Mouse (Mus musculus) G1E-ER4 (cell line): Measurements from ENCODE around the gene Rabep1. TPM values are rescaled to one million over a fixed set of nuclear protein-coding genes. Genes with fewer than 3 reads are reported as not detected.

Experiments
- GATA1 ChIP-seq: IDR thresholded peaks from one replicate; pipeline ENCODE4 v1.8.0; 2012; ENCODE audit warnings: low read length, inconsistent platforms
- polyA plus RNA-seq: library from polyadenylated mRNA; stranded (reverse); fragments of >175 nt; gene quantifications from 2 replicates; pipeline ENCODE4 v1.2.3, GENCODE M21; 2012

Rabep1 gene
- polyA plus RNA-seq: 19.5 and 24.2 TPM in 2 replicates

DNA sequence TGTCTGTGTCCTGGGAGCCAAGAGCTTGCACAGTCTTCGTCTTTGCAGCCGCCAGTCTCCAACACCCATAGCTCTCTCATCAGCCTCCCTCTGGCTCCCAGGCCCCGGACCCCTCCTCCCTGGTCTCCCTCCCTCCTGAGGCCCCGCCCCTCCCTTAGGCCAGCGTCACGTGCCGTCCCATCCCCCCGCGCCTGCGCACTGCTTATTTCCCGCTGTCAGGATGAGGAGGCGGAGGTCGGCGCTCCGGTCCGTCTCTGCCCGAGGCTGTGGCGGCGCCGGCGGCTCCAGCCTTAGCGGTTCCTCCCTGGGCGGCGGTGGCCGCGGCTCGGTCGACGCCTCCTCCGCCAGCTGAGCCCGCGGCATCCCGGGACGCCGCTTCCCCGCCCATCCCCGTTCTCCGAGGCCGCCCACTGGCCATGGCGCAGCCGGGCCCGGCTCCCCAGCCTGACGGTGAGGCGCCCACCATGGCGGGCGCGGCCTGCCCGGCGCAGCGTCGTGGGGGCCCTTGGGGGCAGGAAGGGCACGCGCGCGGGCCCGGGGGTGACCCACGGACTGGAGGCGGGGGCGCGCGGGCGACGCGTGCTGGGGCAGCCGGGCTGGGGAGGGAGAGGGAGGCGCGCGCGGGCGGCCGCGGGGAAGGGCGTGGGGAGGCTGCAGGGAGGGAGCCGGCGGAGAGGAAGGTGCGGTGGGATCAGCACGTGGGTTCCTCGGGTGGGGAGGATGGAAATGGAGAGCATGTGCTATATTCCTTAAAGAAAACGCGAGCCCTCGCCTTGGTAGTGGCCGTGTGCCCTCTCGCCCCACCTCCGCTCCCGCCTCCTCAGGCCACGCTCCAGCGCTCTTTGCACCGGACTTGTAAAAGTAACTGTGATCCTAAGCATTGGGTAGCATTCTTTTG is at the start of gene Rabep1:
Rabep1 (plus strand) TSS at position 220 of the 898 bp plus-strand sequence.
- TF ChIP-seq GATA1: no peak

DNA sequence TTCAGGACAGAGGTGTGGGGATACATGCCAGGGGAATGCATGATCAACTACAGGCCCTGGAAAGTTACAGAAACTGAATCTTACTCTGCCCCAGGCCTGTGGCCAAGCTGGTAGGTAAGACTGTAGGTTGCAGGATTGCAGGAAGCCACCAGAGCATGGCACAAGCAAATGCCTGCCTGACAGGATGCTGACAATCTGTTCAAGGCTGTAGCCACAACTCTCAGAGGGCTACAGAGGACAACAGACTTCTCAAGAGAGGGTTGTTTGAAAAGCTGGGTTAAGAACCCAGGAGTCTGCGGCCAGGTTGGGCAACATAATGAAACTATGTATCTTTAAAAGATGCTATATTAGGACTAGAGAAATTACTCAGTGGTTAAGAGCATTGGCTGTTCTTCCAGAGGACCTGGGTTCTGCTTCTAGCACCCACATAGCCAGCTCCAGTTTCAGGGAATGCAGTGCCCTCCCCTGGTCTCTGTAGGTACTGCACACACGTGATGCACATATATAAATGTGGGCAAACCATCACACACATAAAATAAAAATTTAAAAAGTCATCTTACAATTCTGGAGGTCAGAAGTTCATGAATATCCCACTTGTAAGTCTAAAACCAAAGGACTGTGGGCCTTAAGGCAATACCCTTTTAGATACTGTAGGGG is 42.2 kb upstream of the Rabep1 start:
- no peak for TF ChIP-seq GATA1

DNA sequence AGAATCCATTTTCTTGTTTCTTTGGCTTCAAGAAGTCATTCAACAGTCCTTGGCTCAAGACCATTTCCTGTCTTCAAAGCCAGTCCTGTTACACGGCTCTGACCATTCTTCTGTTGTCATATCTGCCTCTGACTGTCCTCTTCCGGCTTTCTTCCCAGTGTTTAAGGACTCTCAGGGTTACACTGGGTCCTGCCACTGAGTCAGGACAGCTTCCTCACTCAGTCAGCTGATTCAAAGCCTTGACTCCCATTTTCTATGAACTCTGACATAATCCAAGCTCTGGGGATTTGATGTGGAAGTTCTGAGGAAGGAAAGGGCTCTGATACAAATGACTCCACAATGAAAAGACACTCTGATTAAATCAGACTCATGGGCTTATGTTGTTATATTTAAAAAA is 41.7 kb upstream of the Rabep1 start:
- TF ChIP-seq GATA1: no peak

- no peak for TF ChIP-seq GATA1
Measured at GRCm38 (mm10) chr11:70803711-70804200, 40.8 kb upstream of the Rabep1 start.

DNA sequence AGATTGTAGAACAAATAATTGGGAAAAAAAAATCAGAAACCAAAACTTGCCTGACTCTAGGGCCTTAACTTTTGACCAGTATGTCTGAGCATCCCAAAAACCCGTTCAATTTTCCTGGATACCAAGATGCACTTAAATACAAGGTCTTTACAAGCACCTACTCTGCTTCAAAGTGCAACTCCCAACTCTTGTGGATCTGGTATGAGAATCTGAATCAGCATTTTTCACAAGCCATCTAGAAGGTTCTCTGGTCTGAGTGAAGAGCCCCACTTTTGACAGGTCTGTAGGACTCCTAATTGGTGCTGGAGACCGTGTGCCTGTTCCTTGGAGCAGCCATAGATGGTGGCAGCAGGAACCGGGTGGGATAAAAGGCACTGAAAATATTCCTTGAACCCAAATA is 40.2 kb upstream of the Rabep1 start:
- TF ChIP-seq GATA1: no peak

DNA sequence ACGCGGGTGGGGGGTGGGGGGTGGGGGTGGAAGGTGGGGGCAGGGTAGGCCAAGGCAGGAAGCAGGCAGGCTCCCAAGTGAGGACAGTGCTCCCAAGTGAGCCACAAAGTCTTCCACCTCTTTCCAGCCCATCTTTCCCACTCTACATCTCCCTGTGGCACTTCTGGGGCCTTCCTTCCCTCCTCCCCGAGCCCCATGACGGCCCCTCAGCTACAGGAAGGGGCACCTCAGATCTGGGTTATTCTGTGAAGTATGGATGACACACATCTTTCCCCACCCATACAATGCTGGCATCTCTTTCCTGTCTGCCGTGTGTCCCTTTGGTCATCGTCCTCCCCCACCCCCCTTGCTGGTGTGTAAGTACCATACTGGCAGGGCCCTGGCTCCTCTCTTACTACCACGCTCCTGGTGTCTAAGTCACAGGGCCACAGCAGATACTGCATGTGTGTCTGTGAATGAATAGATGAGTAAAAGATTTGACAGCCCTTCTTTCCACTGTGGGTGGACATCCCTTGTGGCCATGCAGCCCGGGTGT is 38.9 kb upstream of the Rabep1 start:
- TF ChIP-seq GATA1: no peak

DNA sequence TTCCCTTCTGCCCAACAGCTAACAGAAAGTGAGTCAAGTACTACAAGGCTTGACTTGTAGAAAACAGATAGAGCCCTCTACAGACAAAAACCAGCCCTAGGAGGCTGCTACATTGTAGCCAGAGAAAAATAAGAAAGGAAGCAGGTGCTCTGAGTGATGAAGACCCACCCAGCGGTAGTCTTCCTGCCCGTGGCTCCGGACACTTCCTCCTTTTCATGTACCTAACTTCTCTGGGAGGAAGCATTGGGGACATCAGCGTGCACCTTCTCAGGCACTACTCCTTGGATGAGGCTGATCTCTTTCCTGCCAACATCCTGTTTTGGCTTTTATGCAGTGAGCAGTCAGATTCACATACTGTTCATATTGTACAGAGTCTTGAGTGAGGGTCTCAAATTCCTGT is 37.9 kb upstream of the Rabep1 start:
- TF ChIP-seq GATA1: no peak

DNA sequence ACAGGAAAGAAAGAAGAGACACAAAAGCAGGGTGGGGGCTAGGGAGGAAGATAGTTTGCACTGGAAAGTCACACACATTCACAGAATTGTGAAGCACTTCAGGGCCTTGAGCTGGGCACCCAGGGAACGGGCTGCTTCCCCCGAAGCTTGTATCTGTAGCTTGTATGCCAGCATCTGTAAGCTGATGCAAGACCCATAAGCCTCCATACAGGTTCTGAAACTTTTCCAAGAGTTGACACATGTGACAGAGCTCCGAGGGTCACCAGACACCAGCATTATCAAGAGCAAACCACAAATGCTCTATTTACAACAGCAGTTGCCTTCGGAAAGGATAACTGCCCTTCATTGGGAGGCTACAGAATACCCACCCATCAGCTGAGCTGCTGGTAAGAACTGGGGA is 36.9 kb upstream of the Rabep1 start:
- no peak for TF ChIP-seq GATA1

DNA sequence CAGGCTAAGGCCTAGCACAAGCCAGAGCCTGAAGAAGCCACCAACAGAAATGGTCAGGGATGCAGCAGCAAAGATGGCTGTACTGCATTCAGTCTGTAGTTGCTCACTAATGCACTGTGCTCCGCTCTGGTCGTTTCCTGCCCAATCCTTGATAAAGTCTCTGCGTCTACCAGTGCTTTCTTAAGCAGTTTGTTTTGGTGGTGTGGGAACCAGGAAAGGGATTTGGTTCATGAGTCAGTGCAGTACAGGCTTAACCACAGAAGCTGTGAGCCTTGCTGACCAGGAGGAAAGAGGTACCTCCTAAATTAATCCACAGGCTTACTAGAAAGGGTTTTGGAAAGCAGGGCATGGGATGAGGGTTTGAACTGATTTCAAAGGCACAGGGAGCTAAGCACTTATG is 36.5 kb upstream of the Rabep1 start:
- TF ChIP-seq GATA1: no peak

DNA sequence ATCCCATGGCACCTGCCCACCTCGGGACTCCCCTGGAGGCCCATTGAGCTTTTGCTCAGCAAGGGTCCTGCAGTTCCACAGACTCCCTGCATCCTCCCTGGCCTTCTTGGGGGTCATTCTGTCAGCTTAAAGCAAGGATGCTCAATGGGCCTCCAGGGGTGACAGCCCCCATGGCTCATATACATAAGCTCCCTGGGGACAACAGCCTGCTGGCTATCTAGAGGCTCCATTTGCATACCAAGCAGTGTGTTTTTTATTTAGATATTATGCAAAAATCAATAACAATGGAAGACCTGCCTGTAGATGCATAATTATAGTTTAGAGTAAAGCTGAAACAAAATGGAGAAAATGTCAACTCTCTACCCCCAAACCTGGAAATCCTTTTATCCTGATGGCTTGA is 35.6 kb upstream of the Rabep1 start:
- TF ChIP-seq GATA1: no peak

DNA sequence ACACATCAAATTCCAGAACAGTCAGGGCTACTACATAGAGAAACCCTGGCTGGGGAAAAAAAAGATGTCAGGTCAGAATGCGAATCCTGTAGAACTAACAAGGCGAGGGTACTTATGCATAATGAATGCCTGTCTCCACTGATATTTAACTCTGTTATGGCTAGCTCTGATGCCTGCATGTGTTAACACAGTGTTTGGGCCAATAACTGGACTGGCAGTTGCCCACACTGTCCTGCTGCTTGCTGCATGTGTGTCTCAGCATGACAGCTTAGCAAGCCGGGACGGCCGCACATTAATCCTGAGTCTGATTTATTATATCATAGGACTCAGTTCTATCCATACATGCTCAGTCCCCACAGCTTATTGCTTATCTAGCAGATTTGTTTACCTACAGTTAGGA is 33.5 kb upstream of the Rabep1 start:
- TF ChIP-seq GATA1: no peak

DNA sequence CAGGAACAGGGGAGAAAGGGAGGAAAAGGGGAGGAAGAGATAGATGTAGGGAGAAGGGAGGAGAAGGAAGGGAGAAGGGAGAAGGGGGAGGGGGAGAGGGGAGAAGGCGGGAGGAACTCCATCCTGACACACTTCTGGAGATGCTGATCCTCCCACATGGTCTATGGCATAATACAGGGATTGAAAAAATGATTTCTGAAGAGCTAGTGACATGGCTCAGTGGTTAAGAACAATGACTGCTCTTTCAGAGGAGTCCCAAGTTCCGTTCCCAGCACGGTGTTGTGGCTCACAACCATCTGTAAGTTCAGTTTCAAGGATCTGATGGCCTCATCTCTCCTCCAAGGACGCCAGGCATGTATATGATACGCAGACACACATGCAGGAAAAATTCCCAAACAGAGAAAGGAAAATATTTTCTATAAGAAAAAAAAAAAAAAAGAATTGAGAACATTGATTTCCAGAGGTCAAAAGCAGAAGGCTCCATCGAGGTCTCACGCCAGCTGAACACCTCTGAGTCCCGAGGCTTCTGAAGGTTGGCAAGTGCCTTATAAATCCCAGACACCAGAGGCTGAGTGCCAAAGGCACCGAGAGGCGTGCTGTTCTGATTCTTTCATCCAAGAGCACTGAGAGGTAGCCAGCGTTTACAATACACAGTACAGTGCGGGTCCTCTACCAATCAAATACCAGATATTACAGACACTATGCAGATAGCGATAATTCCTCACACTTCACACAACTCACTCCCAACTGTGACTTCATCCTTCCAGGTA is 32.9 kb upstream of the Rabep1 start:
- TF ChIP-seq GATA1: no peak

- no peak for TF ChIP-seq GATA1
Measured at GRCm38 (mm10) chr11:70812365-70812764, 32.2 kb upstream of the Rabep1 start, which contains the start of gene Scimp. Gene Scimp (minus strand): TSS chr11:70812586.

DNA sequence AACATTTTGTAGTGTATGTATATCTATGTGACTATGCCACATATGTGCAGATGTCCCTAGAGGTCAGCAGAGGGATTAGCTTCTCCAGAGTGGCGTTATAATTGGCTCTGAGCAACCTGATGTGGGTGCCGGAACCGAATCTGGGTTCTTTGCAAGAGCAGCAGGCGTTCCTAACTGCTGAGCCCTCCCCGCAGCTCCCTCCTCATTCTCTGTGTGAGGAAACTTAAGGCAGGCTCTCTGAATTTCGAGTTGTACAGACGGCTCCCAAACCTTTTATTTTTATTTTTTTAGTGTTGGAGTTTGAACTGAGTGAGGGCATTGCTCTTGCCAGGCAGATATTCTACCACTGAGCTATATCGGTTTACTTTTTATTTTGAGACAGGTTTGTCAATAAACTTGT is 29.5 kb upstream of the Rabep1 start:
- TF ChIP-seq GATA1: no peak

- no peak for TF ChIP-seq GATA1
Measured at GRCm38 (mm10) chr11:70815498-70816078, 29.0 kb upstream of the Rabep1 start.
